Mouse (Mus musculus) activated CD4-positive, CD25-positive, alpha-beta regulatory T cell, adult 9 weeks (primary cell): ENCODE data around the gene Thegl. TPM values are rescaled to one million over a fixed set of nuclear protein-coding genes. Genes with fewer than 3 reads are reported as not detected.

Experiments
- polyA plus RNA-seq: library from polyadenylated mRNA; unstranded; fragments of 100-300 nt; shearing (Covaris generic); gene quantifications from one replicate; pipeline ENCODE4 v1.2.1, GENCODE M21; 2017

Thegl gene
- polyA plus RNA-seq = not detected

DNA sequence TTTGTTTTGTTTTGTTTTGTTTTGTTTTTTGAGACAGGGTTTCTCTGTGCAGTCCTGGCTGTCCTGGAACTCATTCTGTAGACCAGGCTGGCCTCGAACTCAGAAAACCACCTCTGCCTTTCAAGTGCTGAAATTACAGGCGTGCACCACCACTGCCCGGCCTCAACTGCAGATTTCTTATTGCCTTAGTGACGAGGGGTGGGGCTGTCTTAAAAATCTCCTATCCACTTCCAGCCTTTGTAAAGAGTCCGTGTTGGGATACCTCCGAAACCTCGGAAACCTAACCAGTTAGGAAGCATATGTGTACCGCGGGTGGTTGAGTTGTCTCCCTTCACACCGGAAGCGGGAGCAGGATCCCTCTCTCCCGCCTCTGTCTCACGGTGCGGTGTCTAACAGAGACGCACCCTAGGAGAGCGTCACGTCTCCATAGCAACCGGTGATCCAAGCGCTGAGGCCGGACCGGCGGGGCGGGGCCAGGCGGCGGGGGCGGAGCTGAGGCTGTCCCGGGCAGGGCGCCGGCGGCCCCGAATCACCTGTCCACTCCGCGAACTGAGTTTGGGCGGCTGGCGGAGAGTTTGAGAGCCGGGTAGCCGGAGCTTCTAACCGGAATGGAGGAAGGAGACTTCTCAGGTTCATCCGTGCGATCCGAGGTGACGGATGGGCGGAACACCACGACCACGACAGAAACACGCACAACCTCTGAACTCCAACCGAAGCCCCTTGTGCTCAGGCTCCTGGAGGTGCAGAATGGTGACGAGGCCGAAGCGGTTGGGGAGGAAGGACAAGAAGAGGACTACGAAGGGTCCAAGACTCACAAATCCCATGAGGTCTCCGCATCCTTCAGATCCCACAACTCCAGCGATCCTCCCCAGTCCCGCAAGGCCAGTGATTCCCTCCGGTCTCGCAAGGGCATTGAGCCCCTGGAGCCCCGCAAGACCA, at the start of gene Thegl:
Gene Thegl, plus strand, starts transcription at position 480 of the 939 bp plus-strand sequence.

DNA sequence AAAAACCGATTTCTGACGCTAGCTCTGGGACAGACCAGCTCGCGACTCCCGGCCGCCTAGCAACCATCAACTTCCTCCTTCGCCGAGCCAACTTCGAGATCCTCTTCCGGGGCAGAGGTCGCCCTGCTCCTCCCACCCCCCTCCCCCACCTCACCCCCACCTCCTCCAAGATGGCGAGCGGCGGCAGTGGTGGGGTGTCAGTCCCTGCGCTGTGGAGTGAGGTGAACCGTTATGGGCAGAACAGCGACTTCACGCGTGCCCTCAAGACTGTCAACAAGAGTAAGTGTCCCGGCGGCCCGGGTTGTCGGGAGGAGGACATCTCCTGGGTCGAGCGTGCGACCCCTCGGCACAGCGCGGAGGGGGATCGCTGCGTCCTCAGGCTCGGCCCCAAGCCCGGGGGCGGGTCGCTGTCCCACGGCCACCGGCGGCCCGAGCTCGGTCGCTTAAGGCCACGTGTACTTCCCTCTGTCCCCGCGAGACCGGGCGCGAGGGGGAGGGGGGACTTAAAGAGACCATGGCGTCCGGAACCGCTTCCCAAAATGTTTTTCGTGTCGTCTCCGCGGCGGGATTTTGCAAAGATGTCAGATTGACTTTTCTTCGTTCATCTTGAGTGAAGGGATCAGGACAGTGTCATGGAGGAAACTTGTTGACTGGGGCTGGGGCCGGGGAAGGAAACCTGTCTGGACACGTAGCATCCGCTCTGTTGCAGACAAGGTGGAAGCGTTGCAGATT, 41.1 kb upstream of the Thegl start, which contains the start of gene Srp72:
Gene Srp72, plus strand, starts transcription at position 130 of the 732 bp plus-strand sequence.

DNA sequence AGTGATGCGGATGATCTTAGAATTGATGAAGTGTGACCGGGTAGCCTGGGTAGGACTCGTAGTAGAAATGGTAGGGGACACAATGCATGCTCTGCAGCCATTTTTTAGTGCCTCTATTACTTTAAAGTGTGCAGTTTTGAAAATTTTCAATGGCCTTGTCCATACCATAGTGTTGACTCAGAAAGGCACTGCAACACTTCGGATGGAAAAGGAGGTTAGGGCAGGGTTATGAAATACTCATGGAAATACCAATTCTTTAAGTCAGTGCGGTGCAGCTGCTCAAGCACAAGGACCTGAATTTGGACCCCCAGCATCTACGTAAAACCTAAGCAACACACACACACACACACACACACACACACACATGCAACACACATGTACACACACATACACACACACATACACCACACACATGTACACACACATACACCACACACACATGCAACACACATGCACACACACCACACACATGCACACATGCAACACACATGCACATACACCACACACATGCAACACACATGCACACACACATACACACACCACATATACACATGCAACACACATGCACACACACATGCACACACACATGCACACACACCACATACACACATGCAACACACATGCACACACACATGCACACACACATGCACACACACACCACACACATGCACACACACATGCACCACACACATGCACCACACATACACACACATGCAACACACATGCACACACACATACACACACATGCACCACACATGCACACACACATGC, 11.6 kb upstream of the Thegl start, which contains the start of gene Arl9:
Gene Arl9, plus strand, starts transcription at position 5 of the 771 bp plus-strand sequence.

Other genes with a start within 250 kb of the Thegl start
- 28.2 TPM for gene Aasdh, start 110.5 kb upstream of the Thegl start, polyA plus RNA-seq
- 138 TPM for gene Paics, start 64.7 kb upstream of the Thegl start, polyA plus RNA-seq
- gene Ppat, start 64.4 kb upstream of the Thegl start, polyA plus RNA-seq = 56.2 TPM
- 111 TPM for gene Srp72, start 41.3 kb upstream of the Thegl start, polyA plus RNA-seq
- gene Arl9, start 12.0 kb upstream of the Thegl start, polyA plus RNA-seq = not detected
- gene Hopx, start 99.1 kb downstream of the Thegl start, polyA plus RNA-seq = 315 TPM
- not detected for gene Spink2, start 195.4 kb downstream of the Thegl start, polyA plus RNA-seq
- gene Rest, start 249.5 kb downstream of the Thegl start, polyA plus RNA-seq = 15.5 TPM